ENCODE assay signal across 24 mouse cellular contexts in genomic region chr6:27892886-27893285, GRCm38 (mm10).
"Had no signal": no experiment of that assay in that cellular context is flagged by ENCODE, and none has a peak within 500 bp of the region (broad histone marks: within the 10 kb centered on the region; RNA-seq: fewer than 3 reads in every experiment).

No protein-coding gene starts in this region.

- DNase-seq: cerebellum, adult 8-10 months; cerebellum, adult 9-10 months; cerebellum, adult 9-11 months; cerebellum, postnatal 36 days; embryo, embryonic 11 days; forebrain, postnatal 0 days; gastrocnemius, adult 2 months; gastrocnemius, postnatal 10 days; gastrocnemius, postnatal 14 days; gastrocnemius, postnatal 25 days; gastrocnemius, postnatal 36 days; heart, adult 11 months; heart, adult 18-20 months; heart, adult 2 months had no signal

- H3K4me3 ChIP-seq: embryonic facial prominence, embryonic 10.5 days; embryonic facial prominence, embryonic 12.5 days; embryonic facial prominence, embryonic 13.5 days; embryonic facial prominence, embryonic 15.5 days; erythroblast, embryonic 14.5 days; forebrain, embryonic 10.5 days; forebrain, embryonic 12.5 days; forebrain, embryonic 13.5 days; forebrain, embryonic 15.5 days; gastrocnemius, adult 2 months; heart, adult 2 months; heart, embryonic 10.5 days had no signal

- H3K27ac ChIP-seq: embryonic facial prominence, embryonic 10.5 days; embryonic facial prominence, embryonic 12.5 days; embryonic facial prominence, embryonic 13.5 days; embryonic facial prominence, embryonic 15.5 days; forebrain, embryonic 10.5 days; forebrain, embryonic 12.5 days; forebrain, embryonic 13.5 days; forebrain, embryonic 15.5 days; gastrocnemius, adult 2 months; heart, adult 2 months; heart, embryonic 10.5 days had no signal
